Mouse (Mus musculus) naive thymus-derived CD4-positive, alpha-beta T cell, adult 5 months (primary cell): ENCODE data around the gene Pfn3. TPM values are rescaled to one million over a fixed set of nuclear protein-coding genes. Genes with fewer than 3 reads are reported as not detected.

Experiments used
- polyA plus RNA-seq: library from polyadenylated mRNA; unstranded; fragments of 100-300 nt; shearing (Covaris generic); gene quantifications from one replicate; pipeline ENCODE4 v1.2.1, GENCODE M21; 2017

The Pfn3 gene
- polyA plus RNA-seq: not detected

DNA sequence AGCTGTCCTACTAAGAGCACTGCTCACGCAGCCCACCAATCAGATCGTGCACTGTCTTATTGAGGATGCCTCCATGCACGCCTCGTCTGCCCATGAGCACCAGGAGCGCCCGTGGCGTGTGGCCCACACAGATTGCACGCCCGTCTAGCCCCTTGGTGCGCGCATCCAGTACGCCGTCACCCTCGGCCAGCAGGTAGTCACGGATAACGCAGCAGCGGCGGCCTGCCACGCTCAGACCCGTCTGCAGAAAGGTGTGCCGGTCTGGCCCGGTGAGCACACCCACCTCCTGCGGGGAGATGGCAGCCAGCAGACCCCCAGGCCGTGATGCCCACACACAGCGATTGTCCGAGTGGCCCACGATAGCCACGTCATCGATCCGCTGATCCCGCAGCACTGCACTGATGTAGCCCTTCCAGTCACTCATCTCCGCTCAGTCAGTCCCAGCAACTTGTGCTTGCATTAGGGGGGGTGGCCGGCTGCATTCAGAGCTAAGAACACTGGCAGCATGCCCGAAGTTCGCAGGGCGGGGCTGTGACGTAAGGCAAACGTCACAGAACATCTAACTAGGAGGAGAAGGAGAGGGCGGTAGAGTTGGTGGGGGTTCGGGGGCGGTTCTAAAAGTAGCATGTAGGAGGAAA, at the start of gene Pfn3:
Gene Pfn3, minus strand, starts transcription at position 490 of the 638 bp plus-strand sequence.

DNA sequence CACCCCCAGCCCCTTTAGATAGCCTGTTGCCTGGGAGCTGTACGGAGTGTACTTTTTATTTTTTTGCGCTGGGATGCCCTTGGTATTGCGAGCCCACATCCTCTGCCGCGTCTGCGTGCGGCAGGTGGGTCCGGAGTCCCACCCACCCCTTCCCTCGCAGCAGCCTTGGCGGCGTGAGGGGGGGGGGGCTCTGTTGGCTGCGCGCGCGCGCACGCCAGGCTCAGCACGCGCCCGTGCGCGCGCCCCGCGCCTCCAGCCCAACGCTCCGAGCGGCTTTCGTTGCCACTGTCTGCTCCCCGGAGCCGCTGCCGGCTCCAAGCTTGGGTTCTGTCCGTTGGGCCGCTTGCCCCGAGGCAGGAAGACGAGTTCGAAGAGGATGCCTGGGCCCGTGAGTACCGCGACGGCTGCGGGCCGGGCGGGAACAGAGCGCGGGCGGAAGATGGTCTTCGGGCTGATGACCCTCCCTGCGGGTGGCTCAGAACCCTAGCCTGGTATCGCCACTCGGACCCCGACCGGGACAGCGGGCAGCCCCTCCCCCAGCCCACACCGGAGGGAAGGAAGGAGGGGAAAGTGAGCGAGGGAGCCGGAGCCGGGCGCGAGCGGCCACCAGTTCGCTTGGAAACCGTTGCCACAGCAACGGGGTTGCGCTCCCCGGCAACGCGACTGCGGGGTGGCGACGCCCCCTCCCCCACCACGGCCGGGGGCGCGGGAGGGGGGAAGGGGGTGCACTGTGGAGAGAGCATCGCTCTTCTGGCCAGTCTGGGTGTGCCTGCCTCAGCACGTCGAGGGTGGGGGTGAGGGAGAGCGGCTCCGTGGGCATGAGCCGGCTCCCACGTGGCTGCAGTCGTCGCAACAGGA, 49.2 kb upstream of the Pfn3 start, which contains the start of gene Prr7:
Gene Prr7, plus strand, starts transcription at position 241 of the 858 bp plus-strand sequence.

DNA sequence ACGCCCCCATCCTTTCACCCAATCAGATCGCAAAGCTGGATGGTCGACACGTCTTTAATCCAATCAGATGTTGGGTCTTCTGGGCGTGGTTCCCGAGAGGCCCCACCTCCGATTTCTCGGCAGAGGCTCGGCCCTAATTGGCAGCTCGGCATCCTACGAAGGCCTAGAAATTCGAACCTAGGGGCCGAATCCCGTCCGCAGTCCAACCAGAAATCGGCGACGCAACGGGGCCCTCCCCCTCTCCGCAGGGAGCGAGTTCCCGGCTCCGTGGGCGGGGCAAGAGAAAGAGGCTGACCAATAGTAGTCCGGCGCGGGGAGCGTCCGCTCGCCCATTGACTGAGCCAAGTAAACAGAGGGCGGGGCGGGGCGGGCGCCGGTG, 29.9 kb upstream of the Pfn3 start, which contains the start of gene Grk6:
Gene Grk6, plus strand, starts transcription at position 136 of the 379 bp plus-strand sequence.

DNA sequence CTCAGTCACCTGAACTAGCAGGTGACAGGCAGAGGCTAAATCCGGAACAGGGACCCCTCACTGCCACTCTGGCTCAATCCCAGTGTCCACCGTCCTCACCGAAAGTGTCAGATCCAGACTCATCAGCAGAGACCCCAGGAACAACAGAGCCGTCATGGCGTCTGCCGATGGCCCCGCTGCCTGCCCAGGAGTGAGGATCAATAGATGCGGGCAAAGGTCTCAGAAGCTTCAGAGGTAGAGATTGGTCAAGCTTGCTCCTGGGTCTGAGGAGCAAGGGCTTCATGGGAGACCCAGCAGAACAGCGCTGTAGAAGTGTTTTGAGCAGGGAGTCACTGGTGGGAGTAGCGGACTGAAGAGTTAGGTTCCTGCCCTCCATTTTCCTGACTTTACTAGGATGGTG, 11.6 kb upstream of the Pfn3 start, which contains the start of gene F12:
Gene F12, minus strand, starts transcription at position 181 of the 400 bp plus-strand sequence.

DNA sequence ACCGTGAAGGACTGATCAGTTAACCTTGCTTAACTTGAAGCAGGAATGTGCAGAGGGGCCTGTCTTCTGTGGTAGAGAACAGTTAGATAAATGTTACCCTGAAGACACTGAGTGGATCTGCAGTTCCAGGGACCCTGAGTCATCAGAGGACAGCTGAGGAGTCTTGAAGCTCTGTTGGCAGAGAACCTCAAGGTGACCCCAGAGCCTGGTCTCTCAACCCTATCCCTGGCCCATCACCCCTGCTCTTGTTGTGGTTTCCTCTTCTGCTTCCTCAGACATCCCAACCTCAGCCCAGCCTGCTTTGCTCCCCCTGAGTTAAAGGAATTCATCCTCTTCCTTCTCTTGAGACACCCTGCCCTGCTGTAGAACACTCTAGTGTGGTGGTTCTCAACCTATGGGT, 16.9 kb downstream of the Pfn3 start, which contains the start of gene Slc34a1:
Gene Slc34a1, plus strand, starts transcription at position 100 of the 400 bp plus-strand sequence.

DNA sequence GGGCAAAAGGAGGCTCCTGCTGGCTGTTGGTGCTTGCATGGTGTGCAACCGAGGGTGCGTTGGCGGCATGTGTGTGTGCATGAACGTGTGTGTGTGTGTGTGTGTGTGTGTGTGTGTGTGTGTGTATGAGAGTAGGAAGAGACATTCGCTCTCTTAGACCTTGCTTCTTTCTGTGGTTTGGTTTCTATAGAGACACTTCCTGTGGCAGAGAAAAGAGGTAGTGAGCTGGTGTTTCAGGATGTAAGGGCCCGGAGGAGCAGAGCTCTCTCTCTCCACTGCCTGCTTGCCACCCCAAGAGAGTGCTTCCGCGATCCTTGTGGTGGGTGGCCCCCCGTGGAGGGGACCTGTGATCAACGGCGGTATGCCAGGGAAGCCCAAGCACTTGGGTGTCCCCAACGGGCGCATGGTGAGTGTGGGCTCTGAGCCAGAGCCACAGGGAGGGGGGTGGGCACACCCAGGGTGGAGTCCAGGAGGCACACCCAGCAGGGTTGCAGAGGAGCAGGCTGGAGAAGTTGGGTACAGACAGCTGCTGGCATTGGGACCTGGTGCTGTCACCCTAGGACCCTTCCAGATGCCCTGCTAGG, 45.4 kb downstream of the Pfn3 start, which contains the start of gene Rgs14:
Gene Rgs14, plus strand, starts transcription at position 202 of the 584 bp plus-strand sequence.

Other genes with a start within 250 kb of the Pfn3 start
- gene Nsd1, start 205.4 kb downstream of the Pfn3 start, polyA plus RNA-seq: 76.9 TPM
- gene Prelid1, start 94.7 kb downstream of the Pfn3 start, polyA plus RNA-seq: 214 TPM
- 120 TPM for gene Rab24, start 93.3 kb downstream of the Pfn3 start, polyA plus RNA-seq
- 0.37 TPM for gene Mxd3, start 85.4 kb downstream of the Pfn3 start, polyA plus RNA-seq
- gene Lman2, start 52.4 kb downstream of the Pfn3 start, polyA plus RNA-seq: 101 TPM
- 94.5 TPM for gene Rgs14, start 45.5 kb downstream of the Pfn3 start, polyA plus RNA-seq
- gene Slc34a1, start 17.0 kb downstream of the Pfn3 start, polyA plus RNA-seq: not detected
- not detected for gene F12, start 11.6 kb upstream of the Pfn3 start, polyA plus RNA-seq
- 480 TPM for gene Grk6, start 29.8 kb upstream of the Pfn3 start, polyA plus RNA-seq
- gene Prr7, start 49.0 kb upstream of the Pfn3 start, polyA plus RNA-seq: 3.8 TPM
- gene Dbn1, start 72.9 kb upstream of the Pfn3 start, polyA plus RNA-seq: not detected
- gene Pdlim7, start 98.4 kb upstream of the Pfn3 start, polyA plus RNA-seq: 6.5 TPM
- gene Dok3, start 114.1 kb upstream of the Pfn3 start, polyA plus RNA-seq: 0.35 TPM
- 57.7 TPM for gene Ddx41, start 121.4 kb upstream of the Pfn3 start, polyA plus RNA-seq
- 76.0 TPM for gene Fam193b, start 155.9 kb upstream of the Pfn3 start, polyA plus RNA-seq
- gene Tmed9, start 158.5 kb upstream of the Pfn3 start, polyA plus RNA-seq: 258 TPM
- 30.1 TPM for gene B4galt7, start 184.7 kb upstream of the Pfn3 start, polyA plus RNA-seq
- 20.4 TPM for gene Caml, start 207.8 kb upstream of the Pfn3 start, polyA plus RNA-seq
- gene Ddx46, start 219.8 kb upstream of the Pfn3 start, polyA plus RNA-seq: 86.6 TPM